Mouse (Mus musculus): ENCODE results near the gene Ptger1. TPM values are rescaled to one million over a fixed set of nuclear protein-coding genes. Genes with fewer than 3 reads are reported as not detected.

Gene Ptger1
- polyA plus RNA-seq, 1 experiment from 2014 or later, result 0.49 TPM

- no peaks in the 10 kb centered on the region for H3K27me3 ChIP-seq (replicated peaks; ENCODE audit: control insufficient read depth, insufficient read depth, low read length)
- H3K4me1 ChIP-seq (replicated peaks; ENCODE audit: control insufficient read depth, insufficient read depth, low read length), result peaks cover 32% of the 10 kb centered on the region
- ATAC-seq (replicated peaks; ENCODE audit: low FRiP score) (no peak), DNase-seq (ENCODE audit: low spot score) (no peak)
- no peaks in the 10 kb centered on the region for H3K36me3 ChIP-seq (ENCODE audit: control insufficient read depth, insufficient read depth, low read length)
- peak overlapping the region; percentile 99 for H3K4me2 ChIP-seq
- H3K27ac ChIP-seq (ENCODE audit: low read depth, low read length), result no peak overlapping the region; the same call in 1 of the 2 replicates
- peak overlapping the region; percentile 91 for H3K9ac ChIP-seq (ENCODE audit: low read depth, low read length)
- peak overlapping the region; percentile 95 for H3K4me3 ChIP-seq (ENCODE audit: low read depth, low read length)
- H3K9me3 ChIP-seq (ENCODE audit: control insufficient read depth, low read length), result no peaks in the 10 kb centered on the region
- WGBS, result 43% methylated on average over 19 of the region's 19 CpGs
Observed at GRCm38 (mm10) chr8:83697374-83698220, 31.1 kb downstream of the Ptger1 start.

DNA sequence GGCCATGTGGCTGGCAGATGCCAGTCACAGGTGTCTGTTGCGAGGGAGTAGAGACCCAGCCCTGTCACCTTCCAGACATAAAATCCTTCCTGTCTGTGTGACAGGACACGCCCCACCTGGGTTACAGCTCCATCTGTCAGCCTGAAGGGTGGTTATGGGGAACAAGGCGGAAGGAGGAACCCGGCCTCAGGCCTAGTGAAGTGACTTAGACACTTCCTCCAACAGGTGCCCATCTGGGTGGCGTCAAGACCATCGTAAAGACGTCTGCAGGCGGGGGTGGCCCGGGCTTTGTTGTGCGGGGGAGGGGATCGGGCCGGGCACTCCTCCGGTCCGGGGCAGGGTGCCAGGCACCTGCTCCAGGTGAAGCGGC is 31.8 kb downstream of the Ptger1 start:
- H3K9me3 ChIP-seq (ENCODE audit: control insufficient read depth, low read length), result no peaks in the 10 kb centered on the region
- H3K4me3 ChIP-seq (ENCODE audit: low read depth, low read length), result peak overlapping the region; percentile 95
- 3% methylated on average over 15 of the region's 15 CpGs for WGBS
- peak overlapping the region; percentile 91 for H3K9ac ChIP-seq (ENCODE audit: low read depth, low read length)
- peak overlapping the region; percentile 99 for H3K4me2 ChIP-seq
- H3K27me3 ChIP-seq (replicated peaks; ENCODE audit: control insufficient read depth, insufficient read depth, low read length), result no peaks in the 10 kb centered on the region
- DNase-seq (ENCODE audit: low spot score) (no peak), ATAC-seq (replicated peaks; ENCODE audit: low FRiP score) (peak; percentile 12; the same call in 1 of the 2 replicates)
- H3K4me1 ChIP-seq (replicated peaks; ENCODE audit: control insufficient read depth, insufficient read depth, low read length), result peaks cover 32% of the 10 kb centered on the region
- no peaks in the 10 kb centered on the region for H3K36me3 ChIP-seq (ENCODE audit: control insufficient read depth, insufficient read depth, low read length)
- H3K27ac ChIP-seq (ENCODE audit: low read depth, low read length), result peak overlapping the region; percentile 83; the same call in 1 of the 2 replicates

DNA sequence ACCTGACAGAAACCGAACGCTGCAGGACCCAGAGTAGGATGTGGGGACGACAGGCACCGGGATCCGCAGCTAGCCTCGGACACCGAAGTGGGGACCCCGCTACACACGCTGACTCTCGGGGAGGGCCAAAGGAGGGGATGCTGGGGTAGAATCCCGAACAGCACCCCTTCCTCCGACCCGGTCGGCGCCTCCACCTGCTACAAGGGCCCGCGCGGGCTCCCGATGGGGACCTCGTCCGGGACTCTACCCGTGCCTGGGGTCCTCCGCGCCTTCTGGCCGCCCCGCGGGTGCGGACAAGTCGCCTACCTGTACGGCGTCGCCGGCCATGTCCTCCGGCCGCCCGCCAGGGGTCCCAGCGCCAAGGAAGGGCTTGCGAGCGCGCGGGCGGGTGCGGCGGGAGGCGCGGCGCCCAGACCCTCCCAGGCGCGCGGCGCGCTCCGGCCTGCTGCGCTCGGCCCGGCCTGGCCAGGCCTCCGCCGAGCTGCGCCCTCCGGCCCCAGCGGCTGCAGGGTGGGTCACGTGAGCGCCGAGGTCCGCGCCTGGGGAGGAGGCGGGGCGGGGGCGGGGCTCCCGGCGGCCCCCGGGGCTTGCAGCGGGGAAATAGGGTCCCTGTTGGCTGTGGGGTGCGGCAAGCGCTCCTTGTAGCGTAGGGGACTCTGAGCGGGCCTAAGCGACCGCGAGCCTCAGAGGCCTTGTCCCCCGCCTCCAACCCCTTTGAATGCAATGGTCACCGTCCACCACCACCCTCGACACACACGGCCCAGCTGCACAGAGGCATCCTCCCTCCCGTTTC is 32.4 kb downstream of the Ptger1 start, which contains the start of gene Pkn1:
TSS of gene Pkn1 (minus strand) at position 519 of the 793 bp plus-strand sequence.
- peak within 1 kb of the TSS; percentile 91 for H3K9ac ChIP-seq (ENCODE audit: low read depth, low read length)
- H3K9me3 ChIP-seq (ENCODE audit: control insufficient read depth, low read length), result no peaks in the 10 kb centered on the region
- ATAC-seq (replicated peaks; ENCODE audit: low FRiP score) (peak; percentile 91), DNase-seq (ENCODE audit: low spot score) (peak; percentile 88)
- under 1% methylated on average over 82 of the region's 85 CpGs for WGBS
- H3K4me1 ChIP-seq (replicated peaks; ENCODE audit: control insufficient read depth, insufficient read depth, low read length), result peaks cover 26% of the 10 kb centered on the region
- peak within 1 kb of the TSS; percentile 99 for H3K4me2 ChIP-seq
- no peaks in the 10 kb centered on the region for H3K27me3 ChIP-seq (replicated peaks; ENCODE audit: control insufficient read depth, insufficient read depth, low read length)
- H3K4me3 ChIP-seq (ENCODE audit: low read depth, low read length), result peak within 1 kb of the TSS; percentile 95
- H3K27ac ChIP-seq (ENCODE audit: low read depth, low read length), result peak within 1 kb of the TSS; percentile 83
- H3K36me3 ChIP-seq (ENCODE audit: control insufficient read depth, insufficient read depth, low read length), result no peaks in the 10 kb centered on the region

- Histone ChIP-seq H3K27ac (ENCODE audit: low read depth, low read length) (peak overlapping the region; percentile 83), H3K9me3 (ENCODE audit: control insufficient read depth, low read length) (no peaks in the 10 kb centered on the region), H3K4me1 (replicated peaks; ENCODE audit: control insufficient read depth, insufficient read depth, low read length) (peaks cover 19% of the 10 kb centered on the region), H3K9ac (ENCODE audit: low read depth, low read length) (peak overlapping the region; percentile 91), H3K36me3 (ENCODE audit: control insufficient read depth, insufficient read depth, low read length) (no peaks in the 10 kb centered on the region), H3K4me2 (peak overlapping the region; percentile 99), H3K27me3 (replicated peaks; ENCODE audit: control insufficient read depth, insufficient read depth, low read length) (no peaks in the 10 kb centered on the region), H3K4me3 (ENCODE audit: low read depth, low read length) (peak overlapping the region; percentile 95)
- DNase-seq (ENCODE audit: low spot score) (no peak), ATAC-seq (replicated peaks; ENCODE audit: low FRiP score) (no peak)
- 28% methylated on average over 9 of the region's 9 CpGs for WGBS
Observed at GRCm38 (mm10) chr8:83699566-83699965, 33.1 kb downstream of the Ptger1 start.

DNA sequence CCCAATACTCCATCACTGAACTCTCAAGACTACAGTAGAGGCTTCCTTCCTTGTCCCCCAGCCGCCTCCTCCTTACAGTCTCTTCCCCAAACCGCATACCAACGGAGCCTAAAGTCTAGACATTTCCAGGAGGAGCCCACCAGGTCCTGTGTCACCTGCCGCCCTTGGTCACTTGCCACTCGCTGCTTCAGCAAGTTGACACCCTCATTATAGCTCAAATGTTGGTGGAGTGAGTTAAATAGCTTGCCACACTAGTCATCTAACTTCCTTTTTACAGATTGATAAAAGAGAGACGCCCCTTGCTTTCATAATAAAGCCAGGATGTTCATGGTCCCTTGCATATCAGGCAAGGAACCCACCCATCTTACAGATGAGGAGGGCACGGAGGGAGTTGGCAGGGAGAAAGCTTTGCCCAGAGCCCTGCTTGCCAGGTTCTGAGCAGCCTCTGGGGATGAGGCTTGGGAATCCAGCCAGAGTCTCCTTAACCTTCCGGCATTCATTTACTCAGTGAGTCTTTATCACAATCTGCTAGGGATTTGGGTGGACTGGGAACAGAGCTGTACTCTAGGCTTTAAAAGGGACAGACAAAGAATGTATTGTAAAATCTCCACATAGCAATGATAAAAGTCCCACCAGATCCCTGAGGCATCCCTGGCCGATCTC is 34.1 kb downstream of the Ptger1 start:
- H3K27me3 ChIP-seq (replicated peaks; ENCODE audit: control insufficient read depth, insufficient read depth, low read length), result no peaks in the 10 kb centered on the region
- 71% methylated on average over 9 of the region's 9 CpGs for WGBS
- no peak for ATAC-seq (replicated peaks; ENCODE audit: low FRiP score)
- no peak overlapping the region for H3K4me3 ChIP-seq (ENCODE audit: low read depth, low read length)
- DNase-seq (ENCODE audit: low spot score), result no peak
- H3K36me3 ChIP-seq (ENCODE audit: control insufficient read depth, insufficient read depth, low read length), result no peaks in the 10 kb centered on the region
- no peaks in the 10 kb centered on the region for H3K9me3 ChIP-seq (ENCODE audit: control insufficient read depth, low read length)
- H3K27ac ChIP-seq (ENCODE audit: low read depth, low read length), result no peak overlapping the region
- H3K9ac ChIP-seq (ENCODE audit: low read depth, low read length), result no peak overlapping the region
- H3K4me1 ChIP-seq (replicated peaks; ENCODE audit: control insufficient read depth, insufficient read depth, low read length), result peaks cover 16% of the 10 kb centered on the region
- no peak overlapping the region for H3K4me2 ChIP-seq

GRCm38 (mm10) chr8:83703426-83703825 is 36.9 kb downstream of the Ptger1 start:
- Histone ChIP-seq H3K4me2 (no peak overlapping the region), H3K27me3 (replicated peaks; ENCODE audit: control insufficient read depth, insufficient read depth, low read length) (no peaks in the 10 kb centered on the region), H3K4me3 (ENCODE audit: low read depth, low read length) (no peak overlapping the region), H3K36me3 (ENCODE audit: control insufficient read depth, insufficient read depth, low read length) (no peaks in the 10 kb centered on the region), H3K4me1 (replicated peaks; ENCODE audit: control insufficient read depth, insufficient read depth, low read length) (peaks cover under 1% of the 10 kb centered on the region; the same call in 1 of the 2 replicates), H3K27ac (ENCODE audit: low read depth, low read length) (no peak overlapping the region), H3K9ac (ENCODE audit: low read depth, low read length) (no peak overlapping the region), H3K9me3 (ENCODE audit: control insufficient read depth, low read length) (no peaks in the 10 kb centered on the region)
- DNase-seq (ENCODE audit: low spot score), result no peak
- WGBS, result 82% methylated on average over 4 of the region's 4 CpGs
- ATAC-seq (replicated peaks; ENCODE audit: low FRiP score), result no peak

DNA sequence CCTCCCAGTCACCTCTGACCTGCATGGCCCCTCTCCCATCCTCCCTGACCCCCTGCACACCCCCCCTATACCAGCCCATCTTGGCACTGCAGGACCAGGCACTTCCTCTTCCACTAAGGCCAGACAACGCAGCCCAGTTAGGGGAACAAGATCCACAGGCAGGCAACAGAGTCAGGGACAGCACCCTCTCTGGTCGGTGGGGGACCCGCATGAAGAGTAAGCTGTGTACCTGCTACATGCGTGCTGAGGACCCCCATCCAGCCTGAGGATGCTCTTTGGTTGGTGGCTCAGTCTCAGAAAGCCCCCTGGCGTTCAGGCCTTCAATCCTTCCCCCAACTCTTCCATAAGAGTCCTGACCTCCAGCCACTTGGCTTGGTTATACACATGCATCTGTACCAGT is 39.9 kb downstream of the Ptger1 start:
- DNase-seq (ENCODE audit: low spot score), result no peak
- Histone ChIP-seq H3K9me3 (ENCODE audit: control insufficient read depth, low read length) (no peaks in the 10 kb centered on the region), H3K4me3 (ENCODE audit: low read depth, low read length) (no peak overlapping the region), H3K9ac (ENCODE audit: low read depth, low read length) (no peak overlapping the region), H3K36me3 (ENCODE audit: control insufficient read depth, insufficient read depth, low read length) (no peaks in the 10 kb centered on the region), H3K27ac (ENCODE audit: low read depth, low read length) (no peak overlapping the region), H3K4me2 (no peak overlapping the region), H3K4me1 (replicated peaks; ENCODE audit: control insufficient read depth, insufficient read depth, low read length) (no peaks in the 10 kb centered on the region), H3K27me3 (replicated peaks; ENCODE audit: control insufficient read depth, insufficient read depth, low read length) (no peaks in the 10 kb centered on the region)
- 63% methylated on average over 5 of the region's 5 CpGs for WGBS
- no peak for ATAC-seq (replicated peaks; ENCODE audit: low FRiP score)

GRCm38 (mm10) chr8:83707554-83707953 is 41.1 kb downstream of the Ptger1 start:
- Histone ChIP-seq H3K27me3 (replicated peaks; ENCODE audit: control insufficient read depth, insufficient read depth, low read length) (no peaks in the 10 kb centered on the region), H3K4me2 (no peak overlapping the region), H3K27ac (ENCODE audit: low read depth, low read length) (no peak overlapping the region), H3K4me3 (ENCODE audit: low read depth, low read length) (no peak overlapping the region), H3K4me1 (replicated peaks; ENCODE audit: control insufficient read depth, insufficient read depth, low read length) (no peaks in the 10 kb centered on the region), H3K36me3 (ENCODE audit: control insufficient read depth, insufficient read depth, low read length) (no peaks in the 10 kb centered on the region), H3K9me3 (ENCODE audit: control insufficient read depth, low read length) (no peaks in the 10 kb centered on the region), H3K9ac (ENCODE audit: low read depth, low read length) (no peak overlapping the region)
- WGBS, result 72% methylated on average over 8 of the region's 8 CpGs
- DNase-seq (ENCODE audit: low spot score) (no peak), ATAC-seq (replicated peaks; ENCODE audit: low FRiP score) (no peak)

Data from liver, embryonic 11.5 days (tissue).